ENCODE assay signal across 20 mouse cellular contexts in the genomic region with DNA sequence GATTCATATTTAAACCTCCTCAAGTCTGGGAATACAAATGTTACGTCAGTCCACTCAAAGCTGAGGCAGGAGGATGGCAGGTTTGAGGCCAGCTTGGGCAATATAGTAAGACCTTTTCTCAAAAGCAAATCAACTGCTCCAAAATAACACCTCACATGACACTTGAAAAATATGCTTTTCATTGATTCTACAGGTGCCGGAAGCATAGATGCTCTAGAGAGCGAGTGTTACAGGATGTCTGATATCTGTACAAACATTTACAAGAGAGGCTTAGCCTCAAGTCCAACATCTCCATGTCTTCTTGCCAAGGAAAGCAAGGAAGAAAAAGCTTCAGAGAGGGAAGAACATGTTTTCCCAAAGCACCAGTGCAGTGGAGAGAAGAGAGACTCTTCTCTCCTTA. TPM values are rescaled to one million over a fixed set of nuclear protein-coding genes. Genes with fewer than 3 reads are reported as not detected.
A peak's percentile ranks its signal among the peaks of the same experiment; 100 is the strongest.
DNase-seq lines count a peak whose midpoint lies in the region; ATAC-seq and TF ChIP-seq lines count a peak whose summit lies in the region.
"Had no signal": no experiment of that assay in that cellular context is flagged by ENCODE, and none has a peak within 500 bp of the region (broad histone marks: within the 10 kb centered on the region; RNA-seq: fewer than 3 reads in every experiment).

No protein-coding gene starts in this region.

- H3K79me2 ChIP-seq in heart, adult 2 months (replicated peaks; ENCODE audit: control insufficient read depth, insufficient read depth, low read length), result peaks cover 12% of the 10 kb centered on the region
- peaks cover 100% of the 10 kb centered on the region for H3K79me2 ChIP-seq in macrophage (ENCODE audit: inconsistent target)

- no peak for TF ChIP-seq CTCF in heart, adult 2 months (IDR thresholded peaks at IDR 0.05)

- H3K27me3 ChIP-seq in heart, adult 2 months (ENCODE audit: control insufficient read depth, insufficient read depth, low read length), result no peaks in the 10 kb centered on the region
- H3K27me3 ChIP-seq: embryonic facial prominence, embryonic 13.5 days; forebrain, embryonic 12.5 days; heart, embryonic 15.5 days; hindbrain, embryonic 15.5 days had no signal

- no peak overlapping the region; the same call in 1 of the 2 replicates for H3K27ac ChIP-seq in heart, adult 2 months
- peak overlapping the region; percentile 38; the same call in 1 of the 2 replicates for H3K27ac ChIP-seq in macrophage
- H3K27ac ChIP-seq: embryonic facial prominence, embryonic 13.5 days; forebrain, embryonic 12.5 days; heart, embryonic 15.5 days; hindbrain, embryonic 15.5 days had no signal

- H3K36me3 ChIP-seq in heart, adult 2 months (ENCODE audit: control insufficient read depth, insufficient read depth, low read length), result peaks cover 43% of the 10 kb centered on the region
- H3K36me3 ChIP-seq in macrophage (ENCODE audit: inconsistent target), result no peaks in the 10 kb centered on the region
- H3K36me3 ChIP-seq: embryonic facial prominence, embryonic 13.5 days; forebrain, embryonic 12.5 days; heart, embryonic 15.5 days; hindbrain, embryonic 15.5 days had no signal

- H3K4me1 ChIP-seq in heart, adult 2 months (ENCODE audit: control insufficient read depth, insufficient read depth, low read length), result peaks cover 26% of the 10 kb centered on the region

- WGBS in heart, adult 2 months, result 38% methylated on average over 3 of the region's 3 CpGs
- WGBS in macrophage (ENCODE audit: missing documents), result 100% methylated on average over 3 of the region's 3 CpGs

- DNase-seq in heart, adult 2 months, result no peak
- DNase-seq in heart, postnatal 25 days (ENCODE audit: low spot score), result no peak
- peak; percentile 52 for DNase-seq in CD4-positive, CD25-positive, alpha-beta regulatory T cell, adult 2 months (ENCODE audit: low read depth, low spot score)
- DNase-seq in T-cell, adult 2 months (ENCODE audit: low spot score), result no peak
- DNase-seq in ovary, postnatal 10 days (ENCODE audit: low spot score), result no peak
- DNase-seq: adrenal gland, postnatal 14 days; cerebellum, adult 11-12 months; cerebellum, adult 9-10 months; cerebellum, postnatal 25 days; forebrain, postnatal 0 days; gastrocnemius, postnatal 36 days; heart, adult 18-20 months; heart, postnatal 36 days had no signal

- peak; percentile 19 for ATAC-seq in inflammation-experienced regulatory T-cells, adult 6 months
- ATAC-seq: activated CD4-positive, CD25-positive, alpha-beta regulatory T cell, adult 4 months; forebrain, postnatal 0 days had no signal

- H3K9ac ChIP-seq in heart, adult 2 months (ENCODE audit: low read depth, low read length), result no peak overlapping the region
- H3K9ac ChIP-seq: embryonic facial prominence, embryonic 13.5 days; forebrain, embryonic 12.5 days; forebrain, postnatal 0 days; heart, embryonic 15.5 days; hindbrain, embryonic 15.5 days had no signal

- intact Hi-C loops in heart, adult 2 months (cut with DNase I), result no loop called here
- intact Hi-C loops in heart, postnatal 25 days (cut with DNase I), result loop anchor here (2.0 to 5.0 kb wide), 2 partner anchors 15 to 47 kb away; a partner anchor contains a TSS

- no peak for TF ChIP-seq EP300 in heart, adult 2 months (IDR thresholded peaks at IDR 0.05; ENCODE audit: insufficient read depth, low read depth, low read length)

- TF ChIP-seq POLR2A in heart, adult 2 months (IDR thresholded peaks at IDR 0.05; ENCODE audit: insufficient read depth, low read depth, low read length), result no peak

- H3K4me3 ChIP-seq in heart, adult 2 months, result peak overlapping the region; percentile 5; the same call in 1 of the 2 replicates
- H3K4me3 ChIP-seq in macrophage (ENCODE audit: inconsistent target), result no peak overlapping the region
- H3K4me3 ChIP-seq: embryonic facial prominence, embryonic 13.5 days; forebrain, embryonic 12.5 days; heart, embryonic 15.5 days; hindbrain, embryonic 15.5 days had no signal

RNA-seq across cellular contexts. Expression of a gene that starts 6.1 kb away (rescaled TPM):
- total RNA-seq in heart, adult 2 months (2021), result 10 to 100 TPM; 48.0 to 53.4 TPM
- polyA plus RNA-seq in heart, adult 2 months (2012; rRNA removed), result 23.4 and 47.4 TPM in 2 replicates
- total RNA-seq in heart, postnatal 25 days (2021), result 10 to 100 TPM; 48.1 to 56.8 TPM
- polyA plus RNA-seq in inflammation-experienced regulatory T-cells, adult 6 months (2017; shearing (Covaris generic)), result 100 to 1,000 TPM in 1 of 3 experiments, 10 to 100 TPM in 2; 60.4 to 128 (median 82.5) TPM
- 100 to 1,000 TPM in 25 of 26 experiments, 10 to 100 TPM in 1; 70.7 to 351 (median 212) TPM for total RNA-seq in macrophage (2018; cell fraction: chromatin; rRNA removed)
- 100 to 1,000 TPM; 377 to 760 (median 592) TPM for total RNA-seq in macrophage (2018; cell fraction: cytosol; rRNA removed)
- total RNA-seq in macrophage (2018; cell fraction: nucleus; rRNA removed), result 100 to 1,000 TPM; 221 to 711 (median 424) TPM
- 389 to 490 TPM (median 469 TPM) in 3 replicates for polyA plus RNA-seq in macrophage (2018)

RNA-seq across cellular contexts. Expression of a gene that starts 47.2 kb away (rescaled TPM):
- total RNA-seq in heart, adult 2 months (2021), result 1 to 10 TPM; 7.0 to 8.6 TPM
- 4.9 and 6.7 TPM in 2 replicates for polyA plus RNA-seq in heart, adult 2 months (2012; rRNA removed)
- 1 to 10 TPM; 7.3 to 8.6 TPM for total RNA-seq in heart, postnatal 25 days (2021)
- 10 to 100 TPM; 48.5 to 73.1 (median 57.4) TPM for polyA plus RNA-seq in inflammation-experienced regulatory T-cells, adult 6 months (2017; shearing (Covaris generic))
- total RNA-seq in macrophage (2018; cell fraction: chromatin; rRNA removed), result 10 to 100 TPM in 17 of 26 experiments, 1 to 10 TPM in 9; 4.5 to 32.4 (median 15.9) TPM
- total RNA-seq in macrophage (2018; cell fraction: cytosol; rRNA removed), result 10 to 100 TPM in 1 of 26 experiments, 1 to 10 TPM in 25; 2.7 to 10.6 (median 6.8) TPM
- 10 to 100 TPM in 9 of 26 experiments, 1 to 10 TPM in 17; 3.0 to 32.6 (median 9.2) TPM for total RNA-seq in macrophage (2018; cell fraction: nucleus; rRNA removed)
- 8.0 to 24.8 TPM (median 17.9 TPM) in 3 replicates for polyA plus RNA-seq in macrophage (2018)
